Mouse (Mus musculus): ENCODE measurements around the gene Taok1.
"Not testable (repeated sequence)": the region's sequence is repeated elsewhere in the genome, so short reads cannot be mapped to it uniquely, and the experiment has no call there.

Taok1 gene

DNA sequence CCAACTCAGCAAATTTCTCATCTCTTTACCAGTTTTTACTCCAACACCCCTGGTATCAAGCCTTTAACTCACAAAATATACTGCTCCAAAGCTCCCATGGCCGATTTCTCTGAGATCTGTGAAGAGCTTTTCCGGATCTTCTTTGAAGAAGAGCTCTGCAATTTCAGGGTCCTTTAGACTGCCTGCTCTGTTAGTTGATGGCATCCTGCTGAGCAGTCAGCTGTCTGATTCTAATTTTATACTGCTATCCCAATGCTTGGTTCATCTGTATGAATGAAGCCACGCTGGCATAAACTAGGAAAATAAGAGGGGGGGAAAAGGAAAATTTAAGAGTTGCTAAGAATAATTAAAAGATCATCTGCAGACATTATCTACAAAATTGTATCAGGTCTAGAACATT is 22.4 kb downstream of the Taok1 start:
- DNase-seq (ENCODE audit: low read depth, low spot score), result no peak

DNA sequence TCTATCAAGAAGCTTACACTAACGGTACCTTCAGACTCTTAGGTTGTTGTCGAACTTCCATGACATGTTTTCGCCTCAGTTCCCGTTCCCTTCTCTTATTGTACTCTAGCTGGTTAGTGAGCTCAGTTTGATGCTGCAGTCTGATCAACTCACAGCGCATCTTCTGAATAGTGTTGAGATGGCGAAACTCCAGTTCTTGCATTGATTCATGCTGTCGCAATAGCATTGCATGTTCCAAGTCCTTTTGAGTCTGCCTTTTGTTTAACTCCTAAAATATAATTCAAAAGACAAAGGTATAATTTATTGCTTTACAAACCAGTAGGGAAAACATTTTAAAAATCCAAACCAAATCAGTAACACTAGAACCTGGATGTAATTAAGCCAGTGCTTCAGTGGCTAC is 62.4 kb downstream of the Taok1 start:
- DNase-seq (ENCODE audit: low read depth, low spot score), result no peak

- DNase-seq (ENCODE audit: low read depth, low spot score), result no peak
Measured at GRCm38 (mm10) chr11:77532202-77532846, 75.3 kb downstream of the Taok1 start.

DNA sequence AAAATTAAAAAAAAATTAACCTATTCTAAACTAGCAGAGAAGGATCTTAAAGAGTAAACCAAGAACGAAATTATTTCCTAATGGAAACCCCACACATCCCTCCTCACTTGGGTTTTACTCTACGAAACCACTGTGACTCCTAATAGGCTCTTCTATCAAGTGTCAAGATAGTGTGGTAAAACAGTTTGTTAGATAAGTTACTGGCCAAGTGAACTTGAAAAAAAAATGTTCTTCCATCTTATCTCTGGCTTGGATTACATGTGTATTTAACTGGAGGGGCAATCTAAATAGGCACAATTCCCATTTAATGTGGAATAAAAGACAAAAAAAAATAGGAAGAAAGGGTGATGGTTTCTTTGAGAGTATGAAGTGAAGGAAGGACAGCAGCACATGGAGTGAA is 76.8 kb downstream of the Taok1 start:
- DNase-seq (ENCODE audit: low read depth, low spot score), result no peak

- DNase-seq (ENCODE audit: low read depth, low spot score), result no peak
Measured at GRCm38 (mm10) chr11:77529644-77530043, 78.0 kb downstream of the Taok1 start.

GRCm38 (mm10) chr11:77528420-77528819 is 79.2 kb downstream of the Taok1 start:
- DNase-seq (ENCODE audit: low read depth, low spot score), result not testable (repeated sequence)

DNA sequence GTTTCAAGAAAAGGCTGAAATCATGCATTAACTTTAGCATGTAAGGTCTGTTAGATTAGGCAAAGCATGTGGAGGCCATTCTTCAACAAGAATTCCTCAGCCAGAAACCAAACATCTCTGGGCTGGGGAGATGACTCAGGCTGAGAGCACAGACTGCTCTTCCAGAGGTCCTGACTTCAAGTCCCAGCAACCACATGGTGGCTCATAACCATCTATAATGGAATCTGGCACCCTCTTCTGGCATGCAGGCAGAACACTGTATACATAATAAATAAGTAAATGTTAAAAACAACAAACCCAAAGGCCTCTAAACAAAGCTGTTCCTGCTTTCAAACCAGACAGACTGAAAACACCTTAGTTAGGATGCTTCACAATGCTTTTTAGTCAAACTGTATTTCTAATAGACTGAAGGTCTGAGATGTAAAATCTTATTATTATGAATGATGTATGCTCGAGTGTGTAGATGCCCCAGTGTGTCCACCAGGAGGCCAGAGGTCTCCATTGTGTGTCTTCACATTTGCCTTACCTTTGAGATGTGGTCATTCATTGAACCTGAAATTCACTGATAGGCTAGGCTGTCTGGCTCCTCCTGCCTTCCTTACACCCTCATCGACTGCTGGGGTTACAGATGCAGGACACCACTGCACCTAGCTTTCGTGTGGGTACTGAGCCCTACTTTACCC is 81.7 kb downstream of the Taok1 start:
- no peak for DNase-seq (ENCODE audit: low read depth, low spot score)

- no peak for DNase-seq (ENCODE audit: low read depth, low spot score)
Measured at GRCm38 (mm10) chr11:77520601-77521529, 86.8 kb downstream of the Taok1 start.

- no peak for DNase-seq (ENCODE audit: low read depth, low spot score)
Measured at GRCm38 (mm10) chr11:77519043-77519442, 88.6 kb downstream of the Taok1 start, which contains the start of gene Gm10392. Gene Gm10392 (minus strand): TSS chr11:77519198.

- no peak for DNase-seq (ENCODE audit: low read depth, low spot score)
Measured at GRCm38 (mm10) chr11:77518051-77518798, 89.4 kb downstream of the Taok1 start.

DNA sequence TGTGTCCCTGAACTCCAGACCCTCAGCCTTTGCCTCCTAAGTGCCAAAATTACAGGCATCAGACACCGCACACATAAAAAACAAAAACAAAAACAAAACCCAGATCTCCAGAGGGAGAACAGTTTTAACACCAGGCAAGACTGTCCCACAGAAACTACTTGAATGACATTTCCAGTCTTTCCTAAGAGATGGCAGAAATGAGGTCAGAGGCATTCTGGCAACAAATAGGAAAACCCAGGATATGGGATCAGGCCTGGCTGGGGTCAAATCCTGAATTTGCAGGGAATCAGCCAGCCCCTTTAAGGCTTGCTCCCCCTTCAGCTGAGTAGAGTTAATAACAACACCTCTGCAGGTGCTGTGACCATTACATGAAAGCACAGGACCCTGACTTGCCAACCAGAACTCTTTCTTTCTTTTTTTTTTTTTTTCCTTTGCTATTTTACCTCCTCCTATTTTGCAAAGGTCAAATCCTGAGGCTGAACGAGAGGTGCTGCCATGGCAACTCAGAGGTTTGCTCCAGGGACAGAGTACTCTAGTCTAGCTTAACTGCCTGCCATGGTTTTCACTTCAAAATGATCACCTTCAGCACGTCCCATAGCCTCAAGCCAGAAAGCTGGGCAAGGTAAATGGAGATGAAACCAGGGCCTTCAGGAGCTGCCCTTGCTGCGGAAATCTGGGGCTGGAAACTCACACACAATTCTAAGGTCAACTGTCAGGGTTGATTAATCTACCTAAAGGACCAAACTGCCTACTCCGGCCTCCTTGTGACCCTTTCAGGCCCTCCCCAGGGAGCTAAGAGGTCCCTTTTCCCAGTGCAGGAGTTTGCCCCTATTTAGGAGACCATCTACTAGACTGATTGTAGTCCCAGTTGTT is 90.8 kb downstream of the Taok1 start:
- no peak for DNase-seq (ENCODE audit: low read depth, low spot score)

GRCm38 (mm10) chr11:77515637-77516552 is 91.7 kb downstream of the Taok1 start, which contains the start of gene Trp53i13:
Gene Trp53i13 (minus strand): TSS chr11:77515980.
- DNase-seq (ENCODE audit: low read depth, low spot score), result no peak

DNA sequence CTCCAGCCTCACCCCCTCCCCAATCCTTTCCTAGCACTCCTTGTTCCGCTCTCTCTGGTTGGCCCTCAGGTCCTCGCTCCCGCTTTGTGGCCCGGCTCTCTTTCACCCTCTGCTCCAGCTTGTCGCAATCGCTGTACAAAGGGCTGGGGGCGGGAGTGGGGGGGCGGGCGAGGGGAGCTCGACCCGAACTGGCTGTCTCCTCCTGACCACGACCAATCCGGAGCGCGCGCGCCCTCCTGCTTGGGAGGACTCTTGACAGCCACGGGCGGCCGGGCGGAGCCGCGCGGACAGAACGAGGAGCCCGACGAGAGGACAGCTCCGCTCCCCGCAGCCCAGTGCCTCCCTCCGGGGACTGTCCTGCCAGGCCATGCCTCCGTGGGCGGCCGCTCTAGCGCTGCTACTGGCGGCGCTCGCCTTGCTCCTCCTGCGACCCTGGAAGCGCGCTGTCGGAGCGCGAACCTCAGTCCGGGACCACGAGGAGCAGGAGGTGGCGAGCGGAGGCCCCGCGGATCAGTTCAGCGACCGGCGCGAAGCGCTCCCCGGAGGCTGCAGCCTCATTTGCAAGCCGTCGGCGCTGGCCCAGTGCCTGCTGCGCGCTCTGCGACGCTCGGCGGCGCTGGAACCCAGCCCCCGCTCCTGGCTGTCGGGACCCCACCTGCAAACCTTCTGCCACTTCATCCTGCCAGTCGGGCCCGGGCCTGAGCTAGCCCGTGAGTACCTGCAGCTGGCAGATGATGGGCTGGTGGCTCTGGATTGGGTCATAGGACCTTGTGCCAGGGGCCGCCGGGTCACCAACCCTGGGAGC is 92.6 kb downstream of the Taok1 start, which contains the start of gene Abhd15:
TSS of gene Abhd15 (plus strand) at position 290 of the 805 bp plus-strand sequence.
- peak; percentile 67 for DNase-seq (ENCODE audit: low read depth, low spot score)

DNA sequence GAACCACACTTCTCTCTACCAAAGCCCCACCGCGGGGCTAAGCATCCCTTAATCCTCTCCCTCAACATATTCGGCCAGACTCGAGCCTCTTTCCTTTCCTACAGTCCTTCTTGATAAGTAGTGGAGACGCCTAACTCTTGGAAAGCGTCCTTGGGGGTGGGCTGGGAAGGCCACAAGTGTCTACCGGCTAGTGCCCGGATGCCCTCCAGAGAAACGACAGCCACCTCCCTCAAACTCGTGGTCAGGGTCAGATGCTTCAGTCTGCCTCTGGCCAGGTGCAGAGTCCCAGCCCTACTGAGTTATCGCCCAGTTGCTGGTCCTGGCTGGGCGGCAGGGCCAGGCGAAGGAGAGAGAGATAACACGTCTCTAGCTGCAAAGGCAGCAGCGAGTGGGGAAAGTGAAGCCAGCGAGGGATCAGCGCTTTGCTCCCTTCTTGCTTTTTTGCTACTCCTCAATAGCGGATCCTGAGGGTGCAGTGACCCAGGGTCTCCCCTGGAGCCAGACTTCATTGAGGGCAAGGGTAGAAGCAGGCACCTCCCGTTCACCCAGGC is 93.3 kb downstream of the Taok1 start:
- DNase-seq (ENCODE audit: low read depth, low spot score), result no peak

- no peak for DNase-seq (ENCODE audit: low read depth, low spot score)
Measured at GRCm38 (mm10) chr11:77513811-77514170, 93.8 kb downstream of the Taok1 start.

DNA sequence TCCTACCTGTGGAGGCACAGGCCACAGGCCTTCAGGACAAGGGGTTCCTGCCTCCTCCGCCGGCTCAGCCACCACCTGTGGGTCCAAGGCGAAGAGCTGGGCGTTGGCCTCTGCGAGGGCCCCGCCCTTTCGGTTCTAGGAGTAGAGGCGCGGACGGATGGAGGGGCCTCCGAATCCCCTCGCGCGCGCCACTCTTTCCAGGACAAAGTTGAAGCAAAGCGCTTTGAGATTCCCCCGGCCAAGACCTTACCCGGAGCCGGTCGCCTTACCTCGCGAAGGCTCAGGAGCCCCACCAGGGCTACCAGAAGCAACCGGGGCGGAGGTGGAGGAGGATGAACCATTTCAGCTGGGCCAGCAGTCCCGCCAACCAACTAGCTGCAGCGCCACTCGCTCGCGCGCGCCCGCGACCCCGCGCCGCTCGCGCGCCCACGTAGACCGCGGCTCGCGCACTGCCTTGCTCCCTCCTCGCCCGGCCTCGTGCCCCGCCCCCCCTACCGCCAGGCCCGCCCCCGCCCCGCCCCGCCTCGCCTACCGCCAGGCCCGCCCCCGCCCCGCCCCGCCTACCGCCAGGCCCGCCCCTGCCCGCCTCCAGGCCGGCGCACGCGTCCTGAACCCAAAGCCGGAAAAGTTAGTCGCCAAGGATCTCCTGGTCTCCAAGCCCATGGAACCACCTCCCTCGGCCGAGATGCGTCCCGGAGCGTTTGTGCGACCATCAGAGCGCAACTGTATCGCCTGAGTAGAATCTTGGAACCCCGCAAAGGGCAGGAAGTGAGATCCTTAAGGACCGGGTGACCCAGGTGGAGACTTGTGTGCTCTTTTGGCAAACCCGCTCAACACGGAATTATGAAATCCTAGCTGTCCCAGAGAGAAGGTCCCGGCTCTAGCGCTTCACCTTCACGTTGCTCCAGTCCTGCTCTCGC is 94.5 kb downstream of the Taok1 start:
- peak; percentile 78 for DNase-seq (ENCODE audit: low read depth, low spot score)

GRCm38 (mm10) chr11:77511336-77511735 is 96.3 kb downstream of the Taok1 start:
- DNase-seq (ENCODE audit: low read depth, low spot score), result no peak

All from skeletal muscle tissue, adult 2 months (tissue).